Mouse (Mus musculus): ENCODE measurements around the gene Gdf10.
A peak's percentile ranks its signal among the peaks of the same experiment; 100 is the strongest.

The Gdf10 gene

GRCm38 (mm10) chr14:33939117-33939516 lies 15.7 kb downstream of the Gdf10 start:
- no peak for DNase-seq (ENCODE audit: low read depth)

- no peak for DNase-seq (ENCODE audit: low read depth)
Observed at GRCm38 (mm10) chr14:33940739-33941138, 17.4 kb downstream of the Gdf10 start, which contains the start of gene Gdf2. Gene Gdf2, plus strand, starts transcription at chr14:33941039.

- DNase-seq (ENCODE audit: low read depth), result no peak
Observed at GRCm38 (mm10) chr14:33942222-33942621, 18.8 kb downstream of the Gdf10 start.

GRCm38 (mm10) chr14:33946125-33946524 lies 22.7 kb downstream of the Gdf10 start:
- DNase-seq (ENCODE audit: low read depth), result no peak

- DNase-seq (ENCODE audit: low read depth), result no peak
Observed at GRCm38 (mm10) chr14:33952233-33952981, 29.0 kb downstream of the Gdf10 start.

- no peak for DNase-seq (ENCODE audit: low read depth)
Observed at GRCm38 (mm10) chr14:33953761-33954160, 30.4 kb downstream of the Gdf10 start, which contains the start of gene Rbp3. Gene Rbp3, plus strand, starts transcription at chr14:33954003.

GRCm38 (mm10) chr14:33956055-33956454 lies 32.7 kb downstream of the Gdf10 start:
- DNase-seq (ENCODE audit: low read depth), result no peak

GRCm38 (mm10) chr14:33958186-33958585 lies 34.8 kb downstream of the Gdf10 start:
- no peak for DNase-seq (ENCODE audit: low read depth)

- DNase-seq (ENCODE audit: low read depth), result no peak
Observed at GRCm38 (mm10) chr14:33958841-33959240, 35.5 kb downstream of the Gdf10 start.

GRCm38 (mm10) chr14:33959341-33959740 lies 36.0 kb downstream of the Gdf10 start:
- peak; percentile 2 for DNase-seq (ENCODE audit: low read depth)

- no peak for DNase-seq (ENCODE audit: low read depth)
Observed at GRCm38 (mm10) chr14:33965675-33966074, 42.3 kb downstream of the Gdf10 start.

- no peak for DNase-seq (ENCODE audit: low read depth)
Observed at GRCm38 (mm10) chr14:33972679-33973078, 49.3 kb downstream of the Gdf10 start.

- no peak for DNase-seq (ENCODE audit: low read depth)
Observed at GRCm38 (mm10) chr14:33974752-33975151, 51.4 kb downstream of the Gdf10 start.

- DNase-seq (ENCODE audit: low read depth), result no peak
Observed at GRCm38 (mm10) chr14:33977748-33978147, 54.4 kb downstream of the Gdf10 start.

- DNase-seq (ENCODE audit: low read depth), result no peak
Observed at GRCm38 (mm10) chr14:33978604-33979059, 55.2 kb downstream of the Gdf10 start, which contains the start of gene Zfp488. Gene Zfp488, minus strand, starts transcription at chr14:33978764.
